Mouse (Mus musculus) thymus, postnatal 0 days (tissue): Measurements from ENCODE around the gene M1ap. TPM values are rescaled to one million over a fixed set of nuclear protein-coding genes. Genes with fewer than 3 reads are reported as not detected.

Source experiments
- DNase-seq: peaks from one replicate; pipeline ENCODE4 v3.0.0-alpha.2; 2015; ENCODE audit warnings: low spot score
- polyA plus RNA-seq: library from polyadenylated mRNA; unstranded; fragments of >200 nt; fragmentation: Nextera tagmentation; extraction: Ambion mirVana; gene quantifications from 2 replicates; pipeline ENCODE4 v1.2.1, GENCODE M21; 2015

M1ap gene
- polyA plus RNA-seq, 1 experiment from 2014 or later, result 1.5 TPM

- DNase-seq, result no peak
Observed at GRCm38 (mm10) chr6:82934616-82935230, 12.0 kb upstream of the M1ap start.

- DNase-seq, result peak; percentile 76
Observed at GRCm38 (mm10) chr6:82939167-82939912, 7.4 kb upstream of the M1ap start, which contains the start of gene Sema4f. TSS of gene Sema4f (minus strand) at chr6:82939769.

GRCm38 (mm10) chr6:82940765-82941164 lies 5.9 kb upstream of the M1ap start:
- peak; percentile 36 for DNase-seq

GRCm38 (mm10) chr6:82945750-82946149 lies 952 bp upstream of the M1ap start:
- peak; percentile 50 for DNase-seq

GRCm38 (mm10) chr6:82956553-82957251 lies 10.0 kb downstream of the M1ap start:
- peak; percentile 10 for DNase-seq

- no peak for DNase-seq
Observed at GRCm38 (mm10) chr6:82961664-82962063, 15.0 kb downstream of the M1ap start.

- no peak for DNase-seq
Observed at GRCm38 (mm10) chr6:82969249-82970084, 22.8 kb downstream of the M1ap start.

GRCm38 (mm10) chr6:82971031-82971430 lies 24.3 kb downstream of the M1ap start:
- DNase-seq, result peak; percentile 70

GRCm38 (mm10) chr6:82987411-82987971 lies 40.8 kb downstream of the M1ap start:
- no peak for DNase-seq

- DNase-seq, result no peak
Observed at GRCm38 (mm10) chr6:82993696-82994095, 47.0 kb downstream of the M1ap start.

GRCm38 (mm10) chr6:82994372-82994771 lies 47.7 kb downstream of the M1ap start:
- no peak for DNase-seq

- DNase-seq, result peak; percentile 91
Observed at GRCm38 (mm10) chr6:82996740-82997315, 50.1 kb downstream of the M1ap start.

GRCm38 (mm10) chr6:82997511-82998102 lies 50.9 kb downstream of the M1ap start:
- no peak for DNase-seq

GRCm38 (mm10) chr6:82998326-82998725 lies 51.6 kb downstream of the M1ap start:
- no peak for DNase-seq

GRCm38 (mm10) chr6:82999986-83000385 lies 53.3 kb downstream of the M1ap start:
- no peak for DNase-seq

- no peak for DNase-seq
Observed at GRCm38 (mm10) chr6:83003082-83003481, 56.4 kb downstream of the M1ap start.

GRCm38 (mm10) chr6:83003850-83004249 lies 57.1 kb downstream of the M1ap start:
- DNase-seq, result no peak

GRCm38 (mm10) chr6:83004309-83004708 lies 57.6 kb downstream of the M1ap start:
- no peak for DNase-seq

GRCm38 (mm10) chr6:83004872-83005271 lies 58.2 kb downstream of the M1ap start:
- DNase-seq, result no peak

GRCm38 (mm10) chr6:83005444-83006011 lies 58.8 kb downstream of the M1ap start:
- DNase-seq, result no peak
